Mouse (Mus musculus) left cerebral cortex, adult 11 months (tissue): ENCODE measurements at regions not wholly inside any gene's neighbourhood (a gene's known extent, or its start where the extent isn't known, plus 50 kb on each side); places are given as distances from the start of the nearest gene placed in this dataset.
A peak's percentile ranks its signal among the peaks of the same experiment; 100 is the strongest.

Experiments
- DNase-seq: peaks from one replicate; pipeline ENCODE4 v3.0.0; 2022; ENCODE audit warnings: low spot score

DNA sequence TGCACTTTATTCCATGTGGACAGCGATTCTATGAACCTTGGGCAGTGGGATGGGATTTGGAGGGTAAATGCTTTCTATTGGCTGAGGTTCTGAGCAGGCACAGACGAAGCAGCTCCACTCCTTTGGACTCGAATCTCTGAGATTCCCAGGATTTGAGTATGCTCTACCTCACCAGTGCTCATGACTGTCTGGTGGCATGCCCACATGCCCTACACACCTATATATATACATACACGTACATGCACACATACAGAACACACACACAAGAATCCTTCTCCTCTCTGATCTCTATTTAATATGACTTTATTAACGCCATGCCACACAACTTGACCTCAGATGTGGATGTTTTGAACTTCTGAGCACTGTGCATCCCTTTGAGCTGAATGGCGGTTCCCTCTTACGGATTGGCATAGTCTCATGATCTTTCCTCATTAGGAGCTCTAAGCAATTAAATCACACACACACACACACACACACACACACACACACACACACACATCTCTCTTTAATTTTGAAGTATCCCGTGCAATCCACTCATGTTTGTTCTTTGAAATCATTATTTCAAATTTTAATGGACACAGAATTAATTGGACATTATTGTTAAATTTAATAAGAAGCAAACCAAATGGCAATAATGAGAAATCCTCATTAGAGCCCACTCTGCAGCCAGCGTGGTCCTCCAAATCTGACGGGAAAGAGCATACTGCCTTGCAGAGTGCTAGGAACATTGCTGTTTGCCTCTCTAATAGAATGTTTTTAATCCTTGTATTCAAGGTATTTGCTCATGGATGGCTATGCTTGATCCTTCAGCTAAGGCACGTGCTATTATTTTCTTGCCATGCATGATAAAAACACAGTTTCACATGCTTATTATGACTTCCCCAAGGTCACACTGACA is 205.1 kb upstream of the Kirrel3 start:
- DNase-seq = no peak

DNA sequence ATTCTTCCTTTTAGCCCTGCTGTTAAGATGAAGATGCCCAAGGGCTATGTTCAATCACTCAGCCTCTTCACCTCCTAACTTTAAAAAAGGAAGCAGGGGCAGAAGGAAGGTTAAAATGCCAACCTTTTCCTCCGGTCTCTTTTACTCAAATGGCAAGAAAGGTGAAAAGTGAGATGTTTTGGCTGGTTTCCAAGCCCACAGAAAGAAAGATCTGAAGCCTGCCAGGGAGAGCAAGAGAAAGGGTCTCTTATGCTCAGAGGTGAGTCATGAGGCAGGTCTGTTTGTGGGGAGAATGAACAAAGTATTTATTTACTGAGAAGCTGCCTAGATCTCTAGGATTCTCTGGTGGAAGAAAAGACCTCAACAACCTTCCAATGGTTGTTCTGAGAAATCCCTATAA is 162.1 kb upstream of the Kirrel3 start:
- DNase-seq = no peak

DNA sequence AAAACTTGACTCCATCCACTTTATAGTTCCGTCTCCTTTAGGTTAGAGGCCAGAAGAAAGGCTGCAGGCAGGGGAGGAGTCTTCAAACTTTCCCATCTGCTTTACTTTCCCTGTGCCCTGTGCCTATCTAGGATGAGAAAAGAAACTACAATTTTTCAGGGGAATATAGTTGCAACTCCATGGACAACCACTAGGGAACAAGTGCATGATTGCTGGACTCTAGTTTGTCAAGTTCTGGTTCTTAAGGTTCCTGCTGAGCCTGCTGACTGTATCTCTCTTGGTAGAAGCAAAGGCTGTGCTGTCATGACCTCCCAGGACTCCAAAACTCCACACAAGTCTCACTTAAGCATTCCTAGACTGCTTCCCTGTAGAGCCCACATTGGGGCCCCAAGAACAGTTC is 157.0 kb upstream of the Kirrel3 start:
- no peak for DNase-seq

DNA sequence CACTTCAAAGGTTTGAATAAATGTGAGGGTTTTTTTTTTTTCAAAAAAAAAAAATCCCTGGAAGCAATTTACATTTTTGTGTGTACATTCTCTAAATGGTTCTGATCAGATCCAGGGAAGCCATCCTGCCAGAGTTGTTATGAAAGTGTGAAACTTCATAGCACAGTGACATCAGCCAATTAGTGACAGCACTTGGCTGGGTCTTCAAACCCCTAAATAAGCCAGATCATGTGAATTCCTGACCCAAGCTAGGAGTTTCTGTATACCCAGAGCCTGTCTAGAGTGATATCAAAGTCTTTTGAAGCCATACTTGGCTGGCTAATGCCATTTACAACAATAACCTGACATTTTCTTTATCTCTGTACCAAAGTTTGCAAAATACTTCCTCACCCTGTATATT is 151.6 kb upstream of the Kirrel3 start:
- no peak for DNase-seq

DNA sequence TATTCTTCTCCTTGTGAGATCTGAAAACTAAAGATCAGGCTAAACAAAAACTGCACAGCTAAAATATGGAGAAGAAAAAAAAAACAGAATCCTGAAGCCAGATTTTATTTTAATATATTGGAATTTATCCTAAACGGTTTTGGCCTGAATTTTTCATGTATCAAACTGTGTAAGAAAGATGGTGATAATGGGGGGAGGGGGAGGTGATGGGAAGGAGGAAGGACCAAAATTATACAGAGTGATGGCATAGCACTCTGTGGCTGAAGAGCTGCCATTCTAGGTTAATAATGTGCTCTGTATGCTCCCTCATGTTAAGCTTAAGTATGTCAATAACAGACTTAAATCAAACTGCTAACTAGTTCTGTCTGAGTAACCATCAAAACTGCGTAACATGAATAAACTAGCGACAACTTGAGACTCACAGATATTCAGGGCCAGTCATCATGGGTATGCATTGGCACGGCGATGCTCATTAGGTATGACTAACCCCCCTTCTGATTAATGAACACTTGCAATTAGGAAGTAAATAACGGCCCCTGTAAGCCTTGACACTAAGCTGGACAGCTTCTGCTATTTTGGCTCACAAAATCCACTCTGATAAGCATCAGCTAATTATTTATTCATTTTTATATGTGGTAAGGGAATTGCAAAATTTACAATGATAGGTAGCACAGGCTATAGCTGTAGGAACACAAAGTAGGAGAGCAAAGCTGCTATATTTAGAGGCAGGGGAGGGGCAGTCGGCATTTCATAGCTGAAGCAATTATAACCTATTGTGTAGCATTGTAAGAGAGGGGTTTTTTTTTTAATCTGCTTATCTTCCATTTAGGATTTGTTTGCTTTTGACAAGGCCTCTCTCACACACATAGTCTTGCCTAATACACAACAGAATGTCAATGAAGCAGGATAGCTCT is 150.9 kb upstream of the Kirrel3 start:
- no peak for DNase-seq

DNA sequence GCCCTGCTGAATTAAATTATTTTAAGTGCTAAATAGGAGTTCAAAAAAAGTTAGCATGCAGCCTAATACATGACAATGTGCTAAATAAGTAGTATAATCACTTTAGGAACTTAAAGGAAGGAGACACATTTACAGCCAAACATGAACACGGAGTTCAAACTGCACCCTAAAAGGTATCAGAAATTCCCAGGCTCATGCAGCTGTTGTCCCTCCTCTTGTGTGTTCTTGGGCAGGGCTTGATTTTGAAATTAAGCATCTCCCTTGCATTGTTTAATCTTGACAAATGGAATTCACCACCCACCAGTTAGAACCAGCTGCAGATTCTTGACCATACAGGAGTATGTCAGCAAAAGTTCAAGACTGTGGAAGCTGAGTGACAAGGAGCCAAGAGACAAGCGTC is 137.3 kb upstream of the Kirrel3 start:
- no peak for DNase-seq

DNA sequence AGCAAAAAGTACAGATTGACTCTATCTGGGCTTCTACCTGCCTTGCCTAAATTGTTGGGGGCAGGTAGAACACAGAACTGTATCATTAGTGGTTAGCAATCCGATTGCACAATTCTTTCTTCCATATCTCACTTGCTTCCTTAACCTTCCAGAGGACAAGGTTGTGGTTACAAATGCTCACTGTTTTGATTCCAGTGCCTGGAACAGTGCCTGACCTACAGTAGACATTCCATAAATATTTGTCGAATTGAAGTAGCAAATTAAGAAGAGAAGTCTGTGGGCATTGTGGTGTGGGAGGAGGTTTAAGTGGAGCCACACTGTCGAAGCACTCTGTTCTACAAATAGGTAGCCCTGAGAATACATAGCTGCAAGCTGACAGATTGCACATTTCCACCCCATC is 135.7 kb upstream of the Kirrel3 start:
- no peak for DNase-seq

DNA sequence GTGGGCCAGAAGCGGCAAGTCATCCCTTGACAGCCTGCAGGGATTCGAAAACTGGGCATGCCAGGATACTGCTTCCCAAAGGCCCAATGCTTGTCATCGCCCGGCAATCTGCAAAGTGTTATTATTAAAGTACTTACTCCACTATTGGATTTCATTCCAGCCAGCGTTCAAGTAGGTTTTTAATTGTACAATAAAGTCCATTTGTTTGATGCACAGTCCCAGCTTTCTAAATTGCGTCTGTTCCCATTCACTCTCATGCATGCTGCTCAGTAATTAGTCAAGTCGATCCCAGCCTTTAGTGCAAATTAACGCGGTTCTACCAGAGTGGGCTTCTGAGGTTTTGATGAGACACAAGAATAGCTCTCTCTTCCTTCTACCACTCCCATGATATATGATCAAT is 131.9 kb upstream of the Kirrel3 start:
- no peak for DNase-seq

DNA sequence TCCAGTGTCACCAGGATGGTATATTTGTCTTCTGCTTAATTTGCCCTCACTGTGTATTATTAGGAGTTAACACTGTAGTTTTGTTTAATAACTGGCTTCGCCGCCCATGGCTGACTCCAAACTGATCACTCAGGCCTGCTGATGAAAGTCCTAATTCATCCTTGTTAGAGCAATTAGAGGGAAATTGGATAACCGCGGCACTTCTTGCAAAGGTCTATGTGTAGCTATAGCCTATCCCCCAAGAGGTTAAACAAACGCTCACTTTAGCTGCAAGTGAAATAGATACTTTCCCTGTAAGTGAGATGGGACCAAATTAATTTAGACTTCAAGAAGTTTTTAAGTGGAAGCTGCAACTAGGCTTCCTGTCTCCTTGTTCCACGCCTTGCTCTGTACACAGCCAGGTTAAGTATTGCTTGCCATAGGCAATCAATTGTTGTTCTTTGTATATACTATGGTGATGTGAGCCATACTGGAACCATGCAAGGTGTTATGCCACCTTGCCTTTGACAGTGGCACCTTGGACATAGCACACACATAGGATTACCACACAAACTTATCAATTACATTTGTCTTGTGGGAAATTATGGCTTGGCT is 130.9 kb upstream of the Kirrel3 start:
- DNase-seq = no peak

DNA sequence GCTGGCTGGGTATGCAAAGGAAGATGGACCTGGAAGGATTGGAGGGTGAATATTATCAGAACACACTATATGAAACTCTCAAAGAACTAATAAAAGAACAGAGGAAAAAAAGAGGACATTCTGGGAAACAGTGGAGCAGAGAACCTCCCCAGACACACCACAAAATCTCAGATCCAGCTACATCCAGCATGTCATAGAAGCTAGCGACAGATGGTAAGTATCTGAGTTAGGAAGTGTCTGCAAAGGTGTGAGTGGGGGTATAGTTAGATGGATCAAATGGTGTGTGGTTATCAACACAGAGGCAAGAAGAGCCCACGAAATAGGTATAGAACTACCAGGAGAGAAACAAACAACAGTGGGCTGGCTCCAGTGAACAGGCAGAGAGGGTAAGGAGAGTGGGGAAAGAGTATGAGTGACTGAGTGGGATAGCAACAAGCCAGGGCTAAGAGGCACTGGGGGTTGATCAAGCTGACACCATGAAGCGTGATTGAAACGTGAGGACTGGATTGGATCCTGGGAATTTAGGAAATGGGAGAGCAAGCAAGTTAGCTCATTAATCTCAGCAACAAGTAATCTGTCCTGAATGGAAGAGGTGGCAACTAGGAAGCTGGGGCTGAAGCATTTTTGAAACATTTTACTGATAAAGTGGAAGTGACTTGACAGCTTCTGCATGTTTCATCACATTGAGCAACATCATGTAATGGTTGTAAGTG is 114.9 kb upstream of the Kirrel3 start:
- DNase-seq = no peak

DNA sequence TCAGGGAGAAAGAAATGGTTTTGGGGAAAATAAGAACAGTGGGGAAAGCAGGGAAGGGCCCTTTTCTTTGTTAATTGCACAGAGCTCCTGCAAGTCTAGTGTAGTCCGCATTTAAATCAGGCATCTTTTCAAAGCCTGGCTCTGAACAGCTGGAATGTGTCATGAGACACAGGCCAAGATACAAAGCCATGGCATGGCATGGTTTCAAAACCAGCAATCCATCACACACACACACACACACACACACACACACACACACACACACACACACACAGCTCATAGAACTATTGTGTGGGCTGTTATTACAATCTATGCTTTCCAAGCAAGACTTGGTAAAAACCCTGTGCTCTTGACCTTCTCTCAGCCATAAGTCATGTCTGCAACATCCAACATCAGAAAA is 110.5 kb upstream of the Kirrel3 start:
- DNase-seq = no peak

DNA sequence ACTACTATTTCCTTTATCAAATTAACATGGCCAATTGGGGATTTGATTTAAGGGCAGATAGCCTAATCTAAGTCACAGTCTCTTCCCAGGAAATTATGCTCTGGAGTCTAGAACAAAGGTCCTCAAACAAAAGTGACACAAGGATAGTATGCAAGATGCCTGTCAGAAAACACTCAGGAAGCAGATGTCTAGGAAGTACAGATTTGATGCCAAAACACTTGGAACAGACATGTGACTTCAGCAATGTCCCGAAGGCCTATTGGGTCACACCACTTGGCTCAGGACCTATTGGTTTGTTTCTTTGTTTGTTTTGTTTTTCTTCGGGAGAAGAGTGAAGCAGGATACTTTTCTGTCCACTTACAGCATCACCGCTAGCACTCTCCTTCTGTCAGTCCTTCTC is 105.7 kb upstream of the Kirrel3 start:
- no peak for DNase-seq

DNA sequence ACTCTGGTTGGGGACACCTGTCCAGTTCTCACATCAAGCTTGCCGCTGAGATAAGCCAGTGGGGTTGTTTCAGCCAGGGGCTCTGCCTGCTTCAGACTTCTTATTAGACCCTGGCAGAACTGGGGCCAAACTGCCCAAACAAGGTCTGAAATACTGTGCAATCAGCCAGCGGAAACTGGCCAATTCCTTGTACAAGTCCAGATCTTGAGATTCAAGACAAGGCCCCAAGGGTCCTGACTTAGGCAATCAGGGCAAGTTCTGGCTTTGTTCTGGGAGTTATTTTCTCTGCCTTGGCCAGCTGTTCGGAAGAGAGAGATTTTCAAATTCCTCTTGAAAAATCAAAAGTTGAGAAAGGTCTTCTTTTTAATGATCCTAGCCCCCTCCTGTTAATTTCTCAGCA is 104.1 kb upstream of the Kirrel3 start:
- DNase-seq = no peak

DNA sequence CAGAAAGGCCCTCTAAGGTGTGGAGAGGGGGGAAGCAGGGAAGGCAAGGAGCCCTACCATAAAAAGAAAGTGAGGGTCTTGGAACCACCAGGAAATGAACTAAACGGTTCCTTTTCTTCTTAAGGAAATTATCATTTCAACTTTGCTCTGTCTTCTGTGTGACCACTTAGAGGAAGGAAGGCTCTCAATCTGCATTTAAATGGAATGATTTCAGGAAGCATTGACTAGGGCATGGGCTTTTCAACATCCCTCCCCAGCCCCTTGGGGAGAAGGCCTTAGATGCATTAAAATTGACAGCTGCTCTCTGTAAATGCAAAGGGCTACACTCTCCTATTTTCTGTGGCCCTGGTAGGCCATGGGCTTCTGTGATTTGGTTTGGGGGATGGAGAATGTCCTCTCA is 103.5 kb upstream of the Kirrel3 start:
- no peak for DNase-seq

DNA sequence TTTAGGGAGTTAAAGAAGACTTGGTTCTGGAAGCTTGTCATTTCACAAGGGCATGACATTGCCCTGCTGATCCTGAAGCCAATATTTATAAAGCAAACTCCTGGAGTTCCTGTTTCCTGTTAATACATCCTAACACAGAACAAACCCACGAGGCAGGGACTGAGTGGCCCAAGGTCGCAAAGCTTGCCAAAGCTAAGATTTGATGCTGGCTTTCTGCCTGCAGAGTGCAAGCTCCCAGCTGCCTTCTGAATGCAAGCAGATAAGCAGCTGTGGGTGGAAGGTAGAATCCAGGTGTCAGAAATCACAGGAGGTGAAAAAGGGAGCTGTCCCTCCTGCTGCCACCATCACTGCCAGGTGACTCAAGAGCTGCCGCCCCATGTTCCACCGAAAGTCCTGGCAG is 99.6 kb upstream of the Kirrel3 start:
- no peak for DNase-seq

DNA sequence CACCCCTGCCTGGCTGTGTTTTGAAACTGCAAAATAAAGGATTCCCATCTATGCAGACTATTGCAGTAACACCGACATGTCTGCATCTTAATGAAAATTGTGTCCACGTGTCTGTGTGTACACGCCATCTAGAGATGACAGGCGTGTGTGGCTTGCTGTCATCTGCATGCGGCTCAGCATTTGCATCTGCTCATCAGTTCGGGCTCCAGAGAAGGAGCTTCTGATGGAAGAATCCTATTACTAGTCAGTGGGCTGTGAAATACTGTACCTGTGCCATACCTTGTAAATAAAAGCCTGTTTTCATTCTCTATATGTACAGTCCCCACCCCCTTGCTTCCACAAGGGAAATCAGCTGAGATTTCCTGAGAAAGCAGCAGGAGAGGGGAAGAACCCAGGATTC is 92.7 kb upstream of the Kirrel3 start:
- DNase-seq = no peak

DNA sequence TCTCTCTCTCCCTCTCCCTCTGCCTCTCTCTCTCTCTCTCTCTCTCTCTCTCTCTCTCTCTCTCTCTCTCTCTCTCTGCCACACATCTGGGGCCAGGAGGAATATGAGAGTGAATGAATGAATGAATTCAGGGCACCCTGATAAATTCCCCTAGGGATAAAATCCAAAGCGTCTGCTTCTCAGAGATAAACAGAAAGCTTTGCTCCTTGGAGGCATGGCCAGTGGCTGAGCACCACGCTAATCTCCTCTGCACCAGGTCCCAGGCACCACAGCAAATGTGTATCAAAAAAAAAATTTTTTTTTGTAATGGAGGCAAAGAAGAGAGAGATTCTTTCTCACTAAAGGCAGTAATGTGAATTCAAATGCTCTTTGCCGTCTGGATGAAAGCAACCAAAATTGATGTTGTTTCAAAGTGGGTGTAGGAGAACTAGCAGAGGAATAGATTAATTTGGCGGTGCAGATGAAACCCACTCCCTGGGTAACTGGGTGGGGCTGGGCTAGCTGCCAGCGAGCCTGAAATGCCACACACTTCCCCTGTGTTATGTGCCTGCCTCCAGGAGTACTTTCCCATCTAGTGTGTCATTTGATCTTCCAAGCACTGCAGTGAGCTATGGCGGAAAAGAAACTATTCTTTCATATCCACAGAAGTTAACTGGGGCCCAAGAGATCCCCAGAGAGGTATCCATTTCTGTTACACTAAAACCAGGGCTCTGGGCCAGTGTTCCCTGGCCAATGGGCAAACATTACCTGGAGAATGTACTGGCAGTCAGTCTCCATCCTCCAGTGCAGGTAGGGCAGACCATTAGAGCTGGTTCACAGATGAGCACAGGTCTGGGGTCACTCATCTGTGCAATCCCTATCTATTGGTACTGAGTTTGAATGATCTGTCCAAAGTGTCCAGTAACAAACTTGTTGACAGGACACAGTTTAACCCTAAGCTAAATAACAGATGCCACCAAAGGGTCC is 89.6 kb upstream of the Kirrel3 start:
- DNase-seq = no peak

DNA sequence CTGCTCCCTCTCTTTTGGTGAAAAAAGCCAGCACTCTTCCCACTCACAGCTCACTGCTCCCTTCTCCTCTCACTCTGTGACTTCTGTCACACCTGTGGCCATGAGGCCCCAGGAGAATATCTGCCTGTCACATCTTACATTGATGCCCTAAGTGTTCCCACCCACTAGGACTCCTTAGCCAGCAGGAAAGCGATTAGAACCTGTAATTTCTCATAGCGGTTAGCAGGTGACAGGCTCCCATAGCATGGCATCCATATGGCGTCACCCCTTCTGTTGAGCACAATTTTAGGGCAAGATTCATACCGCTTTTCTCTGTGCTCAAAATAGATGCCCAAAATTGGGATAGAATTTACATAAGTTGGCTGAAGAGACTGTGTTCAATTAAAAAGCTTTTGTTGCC is 74.0 kb upstream of the Kirrel3 start:
- peak; percentile 58 for DNase-seq

DNA sequence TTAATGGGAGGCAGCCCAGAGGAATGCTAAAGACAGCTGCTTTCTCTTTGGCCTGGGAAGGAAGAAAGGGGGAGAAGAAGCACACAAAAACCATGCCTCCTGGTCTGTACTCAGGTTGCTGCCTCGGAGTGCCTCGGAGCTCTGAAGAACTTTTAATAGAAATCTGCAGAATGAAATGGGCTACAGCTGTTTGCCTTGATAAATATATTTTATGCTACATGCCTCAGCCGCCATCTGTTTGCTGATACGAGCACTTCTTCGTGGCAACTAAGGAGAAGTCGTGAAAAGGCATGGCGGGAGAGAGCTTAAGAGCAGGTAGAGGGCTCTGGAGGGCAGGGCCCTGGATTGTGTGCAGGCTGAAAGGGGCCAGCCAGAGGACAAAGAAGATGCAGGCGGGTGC is 69.5 kb upstream of the Kirrel3 start:
- no peak for DNase-seq

DNA sequence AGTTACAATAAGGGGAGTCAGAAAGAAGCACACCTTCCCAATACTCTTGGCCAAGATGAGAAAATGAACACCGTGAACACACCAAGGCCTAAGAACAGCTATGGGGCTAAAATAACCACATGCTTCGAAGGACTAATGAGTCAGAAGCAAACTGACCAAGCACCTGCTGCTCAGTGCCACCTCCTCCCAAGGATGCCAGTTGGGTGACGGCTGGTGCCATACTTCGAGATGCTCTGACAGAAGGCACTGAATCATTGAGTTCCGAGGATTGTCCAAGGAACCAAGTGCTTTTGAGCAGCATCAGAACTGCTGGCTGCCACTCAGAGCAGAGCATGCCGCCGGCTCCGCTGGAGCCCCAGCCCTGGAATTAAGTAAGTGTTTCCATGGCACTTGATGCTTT is 67.6 kb upstream of the Kirrel3 start:
- DNase-seq = no peak

DNA sequence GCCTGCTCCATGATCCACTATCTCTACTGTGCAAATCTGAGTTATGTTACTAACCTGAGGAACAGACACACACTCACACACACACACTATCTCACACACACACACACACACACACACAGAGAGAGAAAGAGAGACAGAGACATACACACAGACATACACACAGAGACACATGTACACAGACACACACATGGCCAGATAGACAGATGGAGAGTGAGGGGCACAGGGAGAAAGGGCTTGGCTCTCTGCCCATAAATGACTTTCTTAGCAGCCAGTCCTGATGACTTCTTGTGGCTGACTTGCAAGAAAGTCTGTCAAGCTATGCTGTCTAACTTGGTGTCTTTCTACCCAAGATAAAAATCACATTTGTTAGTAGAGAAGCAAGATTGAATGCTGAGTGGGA is 63.7 kb upstream of the Kirrel3 start:
- no peak for DNase-seq
